Mouse (Mus musculus) MEL (cell line): Measurements from ENCODE around the gene Mrpl37. TPM values are rescaled to one million over a fixed set of nuclear protein-coding genes. Genes with fewer than 3 reads are reported as not detected.

ENCODE experiments used
- DNase-seq: peaks from one replicate; pipeline ENCODE4 v3.0.0; 2011; ENCODE audit warnings: low read depth, low spot score
- H3K27ac ChIP-seq: 2 replicates; pipeline ENCODE4 v1.5.1; 2012; ENCODE audit warnings: low read depth, mild to moderate bottlenecking, control low read depth, low read length, moderate library complexity; ENCODE audit not compliant: control insufficient read depth
- H3K27me3 ChIP-seq, 2 experiments: fragments of 150-350 bp in 1 of 2; sonication (generic) in 1 of 2; 2 replicates each; pipeline ENCODE4 v1.6.1; 2012; ENCODE audit warnings: low read length in 2 of 2, mild to moderate bottlenecking in 2 of 2, improper control_type of control experiment in 1 of 2, moderate library complexity in 1 of 2; ENCODE audit not compliant: insufficient read depth in 2 of 2, control insufficient read depth in 1 of 2
- H3K36me3 ChIP-seq, 2 experiments: 2 replicates each; pipeline ENCODE4 v1.6.1; 2012 to 2014; ENCODE audit warnings: low read length in 2 of 2, improper control_type of control experiment in 1 of 2, inconsistent platforms in 1 of 2, mild to moderate bottlenecking in 1 of 2; ENCODE audit not compliant: insufficient read depth in 2 of 2, control insufficient read depth in 1 of 2
- H3K4me1 ChIP-seq, 2 experiments: fragments of 150-350 bp in 1 of 2; sonication (generic) in 1 of 2; 2 replicates each; pipeline ENCODE4 v1.6.1; 2012; ENCODE audit warnings: low read length in 2 of 2, improper control_type of control experiment in 1 of 2, mild to moderate bottlenecking in 1 of 2; ENCODE audit not compliant: insufficient read depth in 2 of 2, control insufficient read depth in 1 of 2
- H3K4me3 ChIP-seq, 2 experiments: fragments of 150-350 bp in 1 of 2; sonication (generic) in 1 of 2; 2 replicates each; pipeline ENCODE4 v1.5.1; 2012; ENCODE audit warnings: low read depth in 2 of 2, low read length in 2 of 2, mild to moderate bottlenecking in 2 of 2, moderate library complexity in 2 of 2, control low read depth in 1 of 2, improper control_type of control experiment in 1 of 2; ENCODE audit not compliant: control insufficient read depth in 1 of 2, insufficient read depth in 1 of 2
- H3K79me2 ChIP-seq: 2 replicates; pipeline ENCODE4 v1.6.1; 2012; ENCODE audit warnings: mild to moderate bottlenecking, low read length, moderate library complexity; ENCODE audit not compliant: control insufficient read depth, poor library complexity, insufficient read depth
- H3K9ac ChIP-seq: 2 replicates; pipeline ENCODE4 v1.6.1; 2012; ENCODE audit warnings: low read depth, mild to moderate bottlenecking, control low read depth, low read length, moderate library complexity; ENCODE audit not compliant: control insufficient read depth, poor library complexity, severe bottlenecking
- H3K9me3 ChIP-seq: fragments of 150-350 bp; sonication (generic); replicated peaks from 2 replicates; pipeline ENCODE4 v1.6.1; 2012; ENCODE audit warnings: mild to moderate bottlenecking, low read length, improper control_type of control experiment, moderate library complexity; ENCODE audit not compliant: insufficient read depth
- BHLHE40 ChIP-seq: IDR thresholded peaks from 2 replicates; pipeline ENCODE4 v1.6.1; 2012; ENCODE audit warnings: low read depth, mild to moderate bottlenecking, inconsistent platforms, low read length, improper control_type of control experiment, borderline replicate concordance
- E2F4 ChIP-seq: IDR thresholded peaks from 2 replicates; pipeline ENCODE4 v1.6.1; 2011; ENCODE audit warnings: low read depth, low read length, improper control_type of control experiment, borderline replicate concordance
- ELF1 ChIP-seq: IDR thresholded peaks from 2 replicates; pipeline ENCODE4 v1.6.1; 2014; ENCODE audit warnings: low read depth, mild to moderate bottlenecking, inconsistent platforms, low read length, improper control_type of control experiment, moderate library complexity
- EP300 ChIP-seq, 2 experiments: IDR thresholded peaks; 2 replicates each; pipeline ENCODE4 v1.6.1; 2011; ENCODE audit warnings: improper control_type of control experiment in 2 of 2, low read length in 2 of 2, low read depth in 1 of 2, mild to moderate bottlenecking in 1 of 2
- ETS1 ChIP-seq: IDR thresholded peaks from 2 replicates; pipeline ENCODE4 v1.6.1; 2012; ENCODE audit warnings: low read depth, mild to moderate bottlenecking, inconsistent platforms, low read length, improper control_type of control experiment, moderate library complexity
- GABPA ChIP-seq: IDR thresholded peaks from 2 replicates; pipeline ENCODE4 v1.6.1; 2012; ENCODE audit warnings: low read depth, mild to moderate bottlenecking, inconsistent platforms, low read length, improper control_type of control experiment, moderate library complexity
- HCFC1 ChIP-seq: IDR thresholded peaks from 2 replicates; pipeline ENCODE4 v1.6.1; 2012; ENCODE audit warnings: low read depth, mild to moderate bottlenecking, inconsistent platforms, low read length, improper control_type of control experiment, moderate library complexity
- JUND ChIP-seq: IDR thresholded peaks from 2 replicates; pipeline ENCODE4 v1.6.1; 2011; ENCODE audit warnings: low read depth, mild to moderate bottlenecking, improper control_type of control experiment, low read length
- KAT2A ChIP-seq: conservative IDR thresholded peaks from 2 replicates; pipeline ENCODE4 v1.6.1; 2012; ENCODE audit warnings: low read depth, low read length, improper control_type of control experiment, inconsistent platforms
- MAFK ChIP-seq: IDR thresholded peaks from 2 replicates; pipeline ENCODE4 v1.6.1; 2011; ENCODE audit warnings: low read depth, mild to moderate bottlenecking, low read length, improper control_type of control experiment, borderline replicate concordance
- MAX ChIP-seq: IDR thresholded peaks from 2 replicates; pipeline ENCODE4 v1.6.1; 2011; ENCODE audit warnings: low read length, improper control_type of control experiment
- MAZ ChIP-seq: IDR thresholded peaks from 2 replicates; pipeline ENCODE4 v1.6.1; 2012; ENCODE audit warnings: low read depth, mild to moderate bottlenecking, inconsistent platforms, low read length, improper control_type of control experiment
- MEF2A ChIP-seq: IDR thresholded peaks from 2 replicates; pipeline ENCODE4 v1.6.1; 2014; ENCODE audit warnings: low read depth, mild to moderate bottlenecking, inconsistent platforms, low read length, improper control_type of control experiment; ENCODE audit not compliant: poor library complexity, insufficient replicate concordance, severe bottlenecking; ENCODE audit errors: extremely low read depth
- MXI1 ChIP-seq: IDR thresholded peaks from 2 replicates; pipeline ENCODE4 v1.6.1; 2011; ENCODE audit warnings: mild to moderate bottlenecking, low read depth, low read length, improper control_type of control experiment
- MYB ChIP-seq: IDR thresholded peaks from 2 replicates; pipeline ENCODE4 v1.6.1; 2011; ENCODE audit warnings: mild to moderate bottlenecking, low read depth, low read length, improper control_type of control experiment
- MYC ChIP-seq: IDR thresholded peaks from 2 replicates; pipeline ENCODE4 v1.6.1; 2011; ENCODE audit warnings: low read depth, mild to moderate bottlenecking, low read length, improper control_type of control experiment, moderate library complexity
- NELFE ChIP-seq: IDR thresholded peaks from 2 replicates; pipeline ENCODE4 v1.6.1; 2011; ENCODE audit warnings: low read depth, low read length, improper control_type of control experiment
- POLR2AphosphoS2 ChIP-seq: IDR thresholded peaks from 2 replicates; pipeline ENCODE4 v1.6.1; 2011; ENCODE audit warnings: low read length, improper control_type of control experiment
- RAD21 ChIP-seq: IDR thresholded peaks from 2 replicates; pipeline ENCODE4 v1.6.1; 2011; ENCODE audit warnings: mild to moderate bottlenecking, low read depth, low read length, improper control_type of control experiment
- RCOR1 ChIP-seq: IDR thresholded peaks from 2 replicates; pipeline ENCODE4 v1.6.1; 2012; ENCODE audit warnings: low read depth, mild to moderate bottlenecking, inconsistent platforms, low read length, improper control_type of control experiment
- SIN3A ChIP-seq: IDR thresholded peaks from 2 replicates; pipeline ENCODE4 v1.6.1; 2012; ENCODE audit warnings: low read length, improper control_type of control experiment, inconsistent platforms
- SMC3 ChIP-seq: IDR thresholded peaks from 2 replicates; pipeline ENCODE4 v1.6.1; 2011; ENCODE audit warnings: low read depth, low read length, improper control_type of control experiment
- TAL1 ChIP-seq: IDR thresholded peaks from 2 replicates; pipeline ENCODE4 v1.6.1; 2012; ENCODE audit warnings: mild to moderate bottlenecking, inconsistent platforms, low read length, moderate library complexity, mixed read lengths
- TBP ChIP-seq: IDR thresholded peaks from 2 replicates; pipeline ENCODE4 v1.8.0; 2011; ENCODE audit warnings: low read depth, low read length, improper control_type of control experiment
- TCF12 ChIP-seq: IDR thresholded peaks from 2 replicates; pipeline ENCODE4 v1.6.1; 2014; ENCODE audit warnings: low read depth, mild to moderate bottlenecking, inconsistent platforms, low read length, improper control_type of control experiment, moderate library complexity
- UBTF ChIP-seq: IDR thresholded peaks from 2 replicates; pipeline ENCODE4 v1.6.1; 2012; ENCODE audit warnings: low read depth, mild to moderate bottlenecking, inconsistent platforms, low read length, improper control_type of control experiment, moderate library complexity, borderline replicate concordance; ENCODE audit not compliant: insufficient read depth
- USF1 ChIP-seq: IDR thresholded peaks from 2 replicates; pipeline ENCODE4 v1.6.1; 2014; ENCODE audit warnings: low read depth, mild to moderate bottlenecking, inconsistent platforms, low read length, improper control_type of control experiment, moderate library complexity
- USF2 ChIP-seq, 2 experiments: IDR thresholded peaks; 2 replicates each; pipeline ENCODE4 v1.6.1; 2011 to 2012; ENCODE audit warnings: improper control_type of control experiment in 2 of 2, low read length in 2 of 2, borderline replicate concordance in 1 of 2, inconsistent platforms in 1 of 2, low read depth in 1 of 2, mild to moderate bottlenecking in 1 of 2; ENCODE audit not compliant: insufficient read depth in 1 of 2
- ZC3H11A ChIP-seq: IDR thresholded peaks from 2 replicates; pipeline ENCODE4 v1.6.1; 2012; ENCODE audit warnings: low read depth, mild to moderate bottlenecking, inconsistent platforms, low read length, improper control_type of control experiment
- polyA plus RNA-seq, 2 experiments: library from polyadenylated mRNA; stranded (reverse) in 1 of 2; unstranded in 1 of 2; fragments of >175 nt in 1 of 2; fragments of >200 nt in 1 of 2; gene quantifications; 2 replicates each; pipeline versions ENCODE4 v1.2.1 to v1.2.4; 2012; ENCODE audit warnings: low replicate concordance in 2 of 2, low read depth in 1 of 2; ENCODE audit not compliant: insufficient read length in 2 of 2, insufficient read depth in 1 of 2, missing spikeins in 1 of 2
- total RNA-seq: library from RNA; depleted of rRNA; stranded (reverse); fragments of 300-350 nt; gene quantifications from 2 replicates; pipeline ENCODE4 v1.2.3, GENCODE M21; 2012

Gene Mrpl37
- total and polyA plus RNA-seq, 3 experiments = 73.1 to 423 (median 153) TPM

DNA sequence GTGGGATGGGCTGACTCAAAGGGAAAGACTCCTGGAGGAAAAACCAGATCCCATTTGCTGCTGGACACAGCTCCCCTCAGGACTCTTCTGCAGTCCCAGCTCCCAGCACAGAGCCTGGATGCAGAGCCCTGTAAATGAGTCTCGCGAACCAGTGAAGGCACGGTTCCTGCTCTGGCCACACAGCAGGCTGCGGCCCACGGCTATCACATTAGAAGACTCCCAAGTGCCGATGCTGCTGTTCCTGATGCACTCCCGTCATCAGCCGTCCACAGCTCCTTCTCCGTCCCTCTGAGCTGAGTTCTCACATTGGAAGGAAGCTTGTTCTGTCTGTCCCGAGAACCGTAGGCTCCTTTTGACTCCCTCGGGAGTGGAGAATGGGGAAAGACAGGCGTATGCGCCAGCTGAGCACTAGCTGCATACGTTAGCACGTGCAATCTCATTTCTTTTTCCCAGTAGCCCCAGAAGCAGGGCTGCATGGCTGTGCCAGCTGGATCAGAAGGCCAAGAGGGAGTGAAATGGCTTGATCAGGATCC lies 30.2 kb upstream of the Mrpl37 start, which contains the start of gene Cdcp2:
Cdcp2 (plus strand) TSS at position 51 of the 533 bp plus-strand sequence.
- Histone ChIP-seq H3K79me2 (no peaks in the 10 kb centered on the region), H3K9me3 (no peaks in the 10 kb centered on the region), H3K36me3 (peaks cover 0 to 2% of the 10 kb centered on the region in 2 experiments; a peak in 1 of 4 replicates), H3K9ac (peak within 1 kb of the TSS; percentile 52), H3K27me3 (no peaks in the 10 kb centered on the region), H3K27ac (peak within 1 kb of the TSS; percentile 47), H3K4me3 (no peak within 1 kb of the TSS), H3K4me1 (peaks cover 12 to 16% of the 10 kb centered on the region in 2 experiments; a peak in 3 of 4 replicates)
- no peak for DNase-seq
- TF ChIP-seq UBTF = no peak
- no peak for TF ChIP-seq ELF1
- TF ChIP-seq RAD21 = no peak
- no peak for TF ChIP-seq MEF2A
- TF ChIP-seq MAZ = no peak
- no peak for TF ChIP-seq ETS1
- TF ChIP-seq ZC3H11A = no peak
- no peak for TF ChIP-seq MXI1
- no peak for TF ChIP-seq RCOR1
- TF ChIP-seq GABPA = no peak
- no peak for TF ChIP-seq NELFE
- no peak for TF ChIP-seq USF2 (IDR thresholded peaks at IDR 0.05; ENCODE audit: borderline replicate concordance in 1 of 2, insufficient read depth in 1 of 2, low read depth in 1 of 2, low read length in 2 of 2)
- TF ChIP-seq SMC3 = no peak
- no peak for TF ChIP-seq TAL1

DNA sequence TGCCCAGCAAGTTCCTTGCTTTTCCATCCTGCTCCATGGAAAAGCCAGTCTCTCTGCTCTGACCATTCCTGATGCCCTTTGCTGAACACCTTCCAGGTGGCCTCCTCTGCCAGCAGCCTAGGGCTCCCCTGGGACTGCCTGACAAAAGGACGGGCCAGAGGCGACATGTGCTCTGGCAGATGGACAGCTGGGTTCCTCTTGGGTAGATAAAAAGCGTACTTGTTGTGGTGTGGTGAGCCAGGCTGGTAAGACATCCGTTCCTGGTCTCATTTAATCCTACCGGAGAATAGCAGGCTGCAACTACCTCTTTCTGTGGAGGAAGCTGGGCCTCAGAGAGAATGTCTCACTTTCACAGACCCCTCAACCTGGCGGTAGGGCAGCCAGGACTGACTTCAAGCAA lies 29.4 kb upstream of the Mrpl37 start:
- Histone ChIP-seq H3K9ac (peak overlapping the region; percentile 52), H3K36me3 (no peaks in the 10 kb centered on the region), H3K9me3 (no peaks in the 10 kb centered on the region), H3K79me2 (no peaks in the 10 kb centered on the region), H3K27me3 (no peaks in the 10 kb centered on the region), H3K27ac (peak overlapping the region; percentile 47), H3K4me3 (no peak overlapping the region), H3K4me1 (peaks cover 5 to 10% of the 10 kb centered on the region in 2 experiments; a peak in 3 of 4 replicates)
- peak; percentile 69 for DNase-seq
- TF ChIP-seq E2F4 = no peak
- no peak for TF ChIP-seq MYB
- TF ChIP-seq HCFC1 = no peak
- no peak for TF ChIP-seq POLR2AphosphoS2
- TF ChIP-seq SMC3 = no peak
- TF ChIP-seq MEF2A = no peak
- no peak for TF ChIP-seq NELFE
- no peak for TF ChIP-seq KAT2A
- 0 out of 4 replicates have a peak, but pooled peaks of 1 of the 2 experiments have one; percentile 12 for TF ChIP-seq EP300 (IDR thresholded peaks at IDR 0.05; ENCODE audit: low read depth in 1 of 2, low read length in 2 of 2)
- TF ChIP-seq MXI1 = peak; percentile 26; the same call in 1 of the 2 replicates
- TF ChIP-seq ETS1 = no peak
- peak; percentile 67 for TF ChIP-seq MYC
- no peak for TF ChIP-seq USF2 (IDR thresholded peaks at IDR 0.05; ENCODE audit: borderline replicate concordance in 1 of 2, insufficient read depth in 1 of 2, low read depth in 1 of 2, low read length in 2 of 2)
- no peak for TF ChIP-seq BHLHE40
- 0 out of 2 replicates have a peak, but pooled peaks have one; percentile 26 for TF ChIP-seq TCF12
- no peak for TF ChIP-seq GABPA
- TF ChIP-seq UBTF = no peak
- TF ChIP-seq TBP = no peak
- TF ChIP-seq TAL1 = peak; percentile 59
- TF ChIP-seq MAX = peak; percentile 40
- TF ChIP-seq JUND = no peak
- TF ChIP-seq SIN3A = no peak
- TF ChIP-seq USF1 = no peak
- TF ChIP-seq MAFK = no peak
- no peak for TF ChIP-seq RAD21
